Mouse (Mus musculus): Measurements from ENCODE around the gene Myf5.

Gene Myf5

DNA sequence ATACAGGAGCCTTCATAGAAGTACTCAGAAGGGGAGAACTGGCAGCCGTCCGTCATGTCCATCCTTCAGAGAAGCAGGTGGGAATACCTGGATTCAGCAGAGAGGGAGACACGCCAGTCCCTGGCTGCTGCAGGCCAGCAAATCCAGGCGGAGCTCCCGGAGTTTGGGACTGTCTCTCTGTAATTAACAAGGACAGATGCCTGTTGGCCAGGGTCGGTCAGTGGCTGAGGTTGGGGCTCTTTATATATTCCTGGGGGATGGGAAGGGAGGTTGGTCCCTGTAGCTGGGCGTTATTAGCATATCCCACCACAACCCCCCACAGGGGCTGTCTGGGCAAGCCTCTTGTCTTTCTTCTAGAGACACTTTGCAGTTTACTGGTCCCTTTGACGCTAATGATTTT lies at the start of gene Myf5:
Gene Myf5, minus strand, starts transcription at position 265 of the 400 bp plus-strand sequence.
- no peak for DNase-seq (ENCODE audit: low spot score)

DNA sequence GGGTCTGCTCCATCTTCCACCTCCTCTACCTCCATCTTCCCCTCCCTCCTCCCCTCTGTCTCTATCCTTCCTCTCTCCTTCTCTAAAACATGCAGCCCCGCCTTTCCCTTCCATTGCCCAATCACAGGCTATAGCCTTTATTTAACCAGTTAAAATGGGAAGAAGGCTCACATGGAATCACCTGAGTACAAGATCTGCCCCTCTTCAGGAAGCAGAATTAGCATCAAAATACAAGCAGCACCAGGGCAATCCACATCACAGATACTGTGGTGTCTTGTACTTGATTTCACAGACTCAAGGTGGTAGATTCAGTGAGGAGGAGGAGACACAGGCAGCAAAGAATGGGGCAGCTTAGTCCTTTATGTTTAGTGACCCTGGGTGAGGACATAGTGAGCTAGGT lies 42.8 kb upstream of the Myf5 start:
- DNase-seq (ENCODE audit: low spot score), result no peak

DNA sequence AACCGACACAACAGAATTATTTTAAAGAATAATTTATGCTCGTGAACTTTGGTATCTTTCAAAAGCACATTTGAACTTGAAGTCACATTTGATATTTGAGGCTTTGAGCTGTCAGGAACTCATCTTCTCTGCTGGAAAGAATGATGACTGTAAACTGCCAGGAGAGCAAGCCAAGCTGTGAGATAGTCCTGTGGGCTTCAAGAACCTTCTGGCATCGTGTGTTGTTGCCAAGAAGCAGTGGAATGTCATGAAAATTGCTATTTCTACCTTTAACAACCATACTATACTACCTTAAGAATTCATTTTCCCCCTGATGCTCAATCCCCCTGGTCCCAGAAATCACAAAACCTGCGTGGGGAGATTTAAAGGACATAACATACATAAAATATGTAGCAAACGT lies 33.3 kb upstream of the Myf5 start:
- no peak for DNase-seq (ENCODE audit: low spot score)

DNA sequence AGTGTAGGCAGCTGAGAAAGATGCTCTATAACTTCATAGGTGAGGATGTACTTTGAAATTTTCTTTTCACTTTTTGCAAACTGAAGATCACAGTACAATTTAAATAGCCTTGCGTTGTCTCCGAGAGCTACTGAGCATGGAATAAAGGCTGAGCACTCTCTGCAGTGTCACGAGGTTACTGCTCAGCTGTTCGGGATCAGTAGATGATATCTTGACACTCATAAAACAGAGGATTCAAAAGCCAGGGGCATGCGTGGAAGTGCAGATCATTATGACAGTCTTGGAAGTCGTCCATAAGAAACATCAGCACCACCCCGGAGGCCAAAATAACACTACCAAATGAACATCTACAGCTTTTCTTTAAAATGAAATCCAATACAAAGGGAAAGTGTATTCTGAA lies 30.7 kb upstream of the Myf5 start:
- DNase-seq (ENCODE audit: low spot score), result no peak

DNA sequence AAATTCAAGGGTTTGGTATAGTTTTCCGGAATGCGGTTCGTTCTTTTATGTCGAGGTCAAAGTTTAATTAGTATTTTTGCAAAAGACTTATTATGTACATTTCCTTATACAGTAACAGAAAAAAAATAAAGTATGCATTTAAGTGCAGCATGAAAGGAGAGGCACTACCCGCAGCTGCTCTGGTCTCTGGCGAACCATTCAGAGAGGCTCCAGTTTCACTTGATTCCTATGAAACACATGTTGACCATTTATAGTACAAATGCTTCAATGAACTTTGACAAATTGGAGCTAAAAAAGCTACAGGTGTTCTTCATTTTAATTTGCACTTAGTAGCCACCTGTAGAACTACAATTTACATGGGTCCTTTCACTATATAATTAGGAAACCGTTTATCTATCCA lies 28.8 kb upstream of the Myf5 start:
- DNase-seq (ENCODE audit: low spot score), result no peak

DNA sequence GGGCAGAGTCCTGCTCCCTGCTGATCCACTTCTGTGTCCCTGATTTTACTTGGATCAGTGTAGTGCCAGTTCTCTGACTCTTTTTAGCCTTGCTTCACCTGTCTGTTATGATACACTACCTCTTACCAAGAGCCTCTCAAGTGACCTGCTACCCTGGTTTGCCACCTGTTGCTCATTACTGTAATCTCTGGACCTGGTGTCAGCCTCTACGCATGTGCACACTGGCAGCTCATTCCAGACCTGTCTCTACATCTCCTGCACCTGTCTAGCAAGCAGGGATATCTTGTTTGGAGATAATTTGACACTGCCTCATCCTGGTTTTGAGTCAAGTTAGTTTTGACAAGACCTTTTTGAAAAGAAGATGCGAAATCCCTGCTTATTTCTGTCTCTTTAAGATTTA lies 20.5 kb upstream of the Myf5 start:
- no peak for DNase-seq (ENCODE audit: low spot score)

DNA sequence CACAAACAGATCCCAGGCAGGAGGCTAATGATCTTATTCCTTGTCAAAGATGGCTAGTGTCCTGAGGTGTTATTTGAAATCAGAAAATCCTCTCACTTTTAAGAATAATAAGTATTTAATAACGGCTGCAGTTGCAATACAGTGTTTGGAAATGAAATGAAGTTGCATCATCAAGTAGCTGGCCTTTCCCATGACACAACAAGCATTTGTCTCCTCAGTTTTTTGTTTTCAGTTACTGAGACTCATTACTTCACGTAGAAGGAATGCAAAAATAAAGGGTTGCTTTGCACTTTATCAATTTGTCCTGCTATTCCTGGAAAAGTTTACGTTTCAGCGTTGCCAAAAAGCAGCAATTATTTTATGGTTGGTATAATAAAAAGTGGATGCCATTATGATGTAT lies 17.5 kb upstream of the Myf5 start:
- no peak for DNase-seq (ENCODE audit: low spot score)

DNA sequence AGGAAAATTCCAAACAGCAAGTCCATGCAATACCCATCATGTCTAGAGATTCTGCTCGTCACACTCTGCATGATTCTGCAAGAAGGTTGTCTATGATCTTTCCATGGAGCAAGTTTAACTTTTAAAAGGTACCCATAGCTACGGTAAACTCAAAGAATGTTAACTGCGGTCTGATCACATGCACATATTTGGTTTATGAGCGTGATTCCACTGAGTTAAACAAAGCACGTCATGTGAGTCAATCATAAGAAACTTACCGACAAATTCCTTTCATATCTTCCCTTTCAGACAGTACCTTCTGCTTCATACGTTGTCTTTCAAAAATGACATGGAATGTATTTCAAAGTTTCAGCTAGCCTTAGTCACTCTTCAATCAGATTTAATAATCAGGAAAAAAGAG lies 16.3 kb upstream of the Myf5 start:
- DNase-seq (ENCODE audit: low spot score), result no peak

DNA sequence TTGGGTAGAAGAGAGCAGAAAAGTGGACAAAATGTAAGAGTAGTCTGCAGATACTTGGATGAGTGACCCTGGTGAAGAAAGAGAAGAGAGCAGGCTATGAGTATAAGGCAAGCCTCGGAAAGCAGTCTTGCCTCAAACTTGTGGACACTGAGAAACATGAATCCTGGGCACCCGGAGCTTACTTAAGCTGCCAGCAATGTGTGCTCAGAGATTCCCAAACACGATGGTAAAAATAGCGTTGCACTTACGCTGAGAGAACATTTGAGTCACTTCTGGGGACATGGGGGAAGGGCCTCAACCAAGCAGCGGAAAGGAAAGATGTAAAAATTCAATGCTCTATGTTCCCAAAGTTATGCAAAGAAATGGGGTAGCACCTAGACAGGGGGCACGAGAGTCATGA lies 13.7 kb upstream of the Myf5 start:
- no peak for DNase-seq (ENCODE audit: low spot score)

DNA sequence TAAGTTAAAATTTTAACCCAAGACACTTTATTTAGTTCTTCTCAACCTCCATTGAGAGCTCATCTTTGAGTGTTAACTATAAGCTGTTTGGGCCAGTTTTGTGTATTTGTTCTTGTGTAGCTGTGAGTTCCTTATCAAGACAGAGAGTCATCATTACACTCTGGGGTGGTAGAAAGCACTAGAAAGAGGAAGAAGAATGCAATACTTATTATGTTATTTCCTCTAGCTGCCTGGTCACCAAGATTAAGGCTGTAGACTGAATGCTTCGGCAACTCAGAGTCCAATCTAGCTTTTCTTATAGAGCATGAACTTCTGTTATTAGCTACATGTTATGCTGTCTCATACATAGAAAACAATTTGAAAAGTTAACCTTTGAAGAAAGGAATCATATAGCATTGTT lies 10.5 kb upstream of the Myf5 start:
- no peak for DNase-seq (ENCODE audit: low spot score)

DNA sequence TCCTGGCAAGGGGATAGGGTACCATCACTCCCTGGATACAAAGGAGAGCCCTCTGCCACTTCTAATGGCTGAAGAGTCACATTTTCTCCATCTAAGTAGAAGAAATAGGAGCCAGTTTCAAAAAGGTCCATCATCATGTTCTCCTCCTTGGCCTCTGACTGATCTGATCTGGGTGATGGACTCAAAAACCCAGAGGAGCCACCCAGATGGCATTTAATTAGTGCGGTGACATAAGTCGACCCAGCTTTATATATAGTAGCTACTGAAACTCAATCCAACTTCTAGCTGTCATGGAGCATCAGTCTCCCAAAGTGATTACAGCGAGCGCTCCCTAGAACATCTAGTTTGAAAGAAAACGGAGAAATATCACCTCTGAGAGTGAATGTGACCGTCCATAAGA lies 8.6 kb upstream of the Myf5 start, which contains the start of gene Myf6:
Gene Myf6, minus strand, starts transcription at position 170 of the 400 bp plus-strand sequence.
- no peak for DNase-seq (ENCODE audit: low spot score)

DNA sequence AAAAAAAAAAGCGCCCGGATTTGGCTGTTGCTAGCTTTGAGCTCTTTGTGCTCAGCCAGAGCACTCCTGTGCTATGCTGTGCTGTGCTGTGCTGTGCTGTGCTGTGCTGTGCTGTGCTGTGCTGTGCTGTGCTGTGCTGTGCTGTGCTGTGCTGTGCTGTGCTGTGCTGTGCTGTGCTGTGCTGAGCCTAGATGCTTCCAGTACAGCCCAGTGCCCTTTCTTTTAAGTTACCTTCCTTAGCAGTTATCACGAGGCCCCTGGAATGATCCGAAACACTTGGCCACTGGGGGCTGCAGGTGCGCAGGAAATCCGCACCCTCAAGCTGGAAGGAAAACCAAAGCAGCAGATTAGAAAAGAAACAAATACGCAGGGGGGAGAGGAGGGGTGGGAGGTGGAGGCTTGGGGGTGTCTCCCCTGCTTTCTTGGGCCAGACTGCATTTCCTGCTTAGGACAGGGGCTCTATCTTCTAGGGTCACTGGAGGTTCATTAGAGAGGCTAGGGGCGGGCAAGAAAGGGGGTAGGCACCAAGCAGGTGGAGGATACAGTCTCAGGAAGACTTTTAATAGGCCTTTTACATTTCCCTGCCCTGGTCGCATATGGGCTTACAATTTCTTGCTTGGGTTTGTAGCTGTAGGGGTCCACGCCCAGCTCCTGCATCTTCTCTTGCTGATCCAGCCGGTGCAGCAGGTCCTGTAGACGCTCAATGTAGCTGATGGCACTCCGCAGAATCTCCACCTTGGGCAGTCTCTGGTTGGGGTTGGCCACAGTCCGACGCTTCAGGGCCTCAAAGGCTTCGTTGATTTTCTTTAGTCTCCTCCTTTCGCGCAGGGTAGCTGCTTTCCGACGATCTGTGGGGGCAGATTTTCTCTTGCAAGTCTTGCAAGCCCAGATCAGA lies 7.9 kb upstream of the Myf5 start:
- no peak for DNase-seq (ENCODE audit: low spot score)

DNA sequence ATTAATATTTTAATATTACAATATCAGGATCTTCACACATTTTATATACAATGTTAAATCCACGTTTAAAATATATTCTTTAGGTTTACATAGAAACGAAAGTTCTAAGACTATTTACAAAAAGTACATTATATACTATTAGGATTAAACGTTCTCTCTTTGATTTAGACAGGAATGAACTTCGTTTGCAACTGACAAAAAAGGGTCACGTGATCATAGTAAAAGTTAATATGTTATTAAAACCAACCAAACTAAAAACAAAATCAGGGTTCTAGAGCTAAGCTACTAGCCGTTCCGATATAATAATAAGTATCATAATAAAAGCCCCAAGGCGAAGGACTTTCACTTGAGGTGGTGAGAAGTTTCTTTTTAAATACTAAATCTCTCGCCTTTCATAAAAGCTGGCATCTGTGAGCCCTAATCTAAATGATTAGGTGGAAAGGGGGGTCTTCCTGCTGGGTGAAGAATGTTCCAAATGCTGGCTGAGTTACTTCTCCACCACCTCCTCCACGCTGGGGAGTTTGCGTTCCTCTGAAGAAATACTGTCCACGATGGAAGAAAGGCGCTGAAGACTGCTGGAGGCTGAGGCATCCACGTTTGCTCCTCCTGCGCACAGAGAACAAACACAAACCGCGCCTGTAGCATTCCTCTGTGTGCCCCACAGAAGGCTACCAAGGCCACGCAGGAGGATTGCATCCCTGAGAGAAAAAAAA lies 7.1 kb upstream of the Myf5 start:
- DNase-seq (ENCODE audit: low spot score), result peak; percentile 17

DNA sequence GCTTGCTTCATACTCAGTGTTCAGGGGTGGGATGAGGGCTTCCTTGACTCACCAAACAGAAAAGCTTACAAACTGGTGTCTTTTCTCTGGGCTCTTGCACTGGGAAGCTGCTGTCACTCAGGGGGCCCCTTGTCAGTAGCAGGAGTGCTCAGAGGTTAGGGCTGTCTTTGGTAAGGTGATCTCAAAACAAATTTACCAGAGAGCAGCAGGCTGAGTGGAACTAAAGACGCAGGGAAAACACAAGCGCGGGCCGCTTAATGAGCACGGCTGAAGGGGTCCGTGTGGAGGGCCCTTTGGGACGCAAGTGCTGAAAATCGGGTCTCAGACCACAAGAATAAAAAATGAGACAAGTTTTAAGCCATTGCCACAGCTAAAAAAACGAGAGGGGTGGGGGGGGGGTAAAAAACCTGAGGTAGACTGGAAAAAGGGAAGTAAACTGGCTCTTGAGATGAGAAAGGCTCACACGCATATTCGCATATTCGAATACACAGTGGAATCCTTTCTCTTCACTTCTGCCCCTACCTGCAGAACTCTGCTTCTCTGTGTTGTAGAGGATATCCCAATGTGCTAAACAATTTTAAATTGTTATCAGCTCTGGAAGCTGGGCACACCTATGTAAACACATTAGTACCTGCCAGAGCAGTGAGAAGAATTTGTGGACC lies 2.9 kb upstream of the Myf5 start:
- peak; percentile 34 for DNase-seq (ENCODE audit: low spot score)

DNA sequence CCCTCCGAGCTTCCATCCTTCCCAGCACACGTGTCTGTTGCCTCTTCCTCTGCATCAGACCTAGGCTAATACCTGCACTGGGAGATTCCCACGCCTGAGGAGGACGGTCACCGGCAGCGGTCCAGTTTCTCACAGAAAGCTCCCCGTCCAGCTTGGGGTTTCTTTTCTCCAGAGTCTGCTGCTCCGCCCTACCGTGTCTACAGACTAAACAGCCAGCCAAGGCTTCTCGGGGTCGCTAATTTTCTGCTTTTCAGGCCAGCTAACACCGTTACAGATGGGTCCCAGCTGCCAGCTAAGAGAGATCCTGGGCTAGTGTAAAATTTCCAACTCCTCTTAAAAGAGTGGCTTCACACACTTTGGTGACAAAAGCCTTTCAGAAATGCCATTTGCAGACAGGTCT lies 836 bp upstream of the Myf5 start:
- DNase-seq (ENCODE audit: low spot score), result peak; percentile 17

DNA sequence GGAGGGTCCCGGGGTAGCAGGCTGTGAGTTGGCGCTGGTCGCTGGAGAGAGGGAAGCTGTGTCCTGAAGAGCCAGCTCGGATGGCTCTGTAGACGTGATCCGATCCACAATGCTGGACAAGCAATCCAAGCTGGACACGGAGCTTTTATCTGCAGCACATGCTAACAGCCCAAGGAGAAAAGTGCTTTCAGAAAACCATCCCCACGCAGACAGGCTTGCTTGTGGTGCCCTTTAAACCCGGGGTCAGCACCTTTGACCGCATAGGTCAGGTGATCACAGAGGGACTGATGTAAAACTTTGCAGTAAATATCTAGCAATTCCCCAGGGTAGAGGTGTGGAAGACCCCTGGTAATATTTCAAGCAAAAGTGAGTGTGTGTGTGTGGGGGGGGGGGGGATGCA lies 1.9 kb downstream of the Myf5 start:
- DNase-seq (ENCODE audit: low spot score), result peak; percentile 75

DNA sequence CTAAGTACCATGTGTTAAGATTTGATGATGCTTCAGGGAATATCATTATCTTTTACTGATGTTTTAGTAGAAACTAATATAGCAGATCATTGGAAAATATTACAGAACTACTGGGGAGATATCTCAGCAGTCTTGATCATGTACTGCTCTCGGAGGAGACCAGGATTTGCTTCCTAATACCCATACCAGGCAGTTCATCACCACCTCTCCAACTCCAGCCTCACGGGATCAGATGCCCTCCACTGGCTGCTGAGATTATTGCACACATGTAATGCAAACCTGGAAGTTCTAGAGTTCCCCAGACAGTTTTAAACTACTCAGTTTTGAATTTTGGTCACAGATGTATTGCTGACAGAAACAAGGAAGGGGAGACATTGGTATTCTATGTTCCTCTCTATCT lies 12.4 kb downstream of the Myf5 start:
- no peak for DNase-seq (ENCODE audit: low spot score)

DNA sequence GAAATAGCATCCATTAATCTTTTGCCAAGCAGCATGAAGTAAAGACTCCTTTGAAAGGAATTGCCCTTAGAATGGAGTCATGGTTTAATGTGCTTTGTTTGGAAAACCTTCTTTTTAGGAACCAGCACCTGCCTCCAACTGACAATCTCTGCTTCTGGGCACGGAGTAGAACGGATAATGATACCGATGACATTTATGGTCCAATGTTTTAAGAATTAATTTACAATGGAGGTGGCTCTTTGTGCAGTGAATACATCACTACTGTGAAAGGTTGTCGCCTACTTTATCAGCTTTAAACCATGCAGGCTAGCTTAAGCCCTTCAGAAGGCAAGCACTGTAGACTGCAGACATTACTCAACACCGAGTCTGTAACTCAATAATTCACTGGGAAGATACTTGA lies 14.2 kb downstream of the Myf5 start:
- DNase-seq (ENCODE audit: low spot score), result no peak

DNA sequence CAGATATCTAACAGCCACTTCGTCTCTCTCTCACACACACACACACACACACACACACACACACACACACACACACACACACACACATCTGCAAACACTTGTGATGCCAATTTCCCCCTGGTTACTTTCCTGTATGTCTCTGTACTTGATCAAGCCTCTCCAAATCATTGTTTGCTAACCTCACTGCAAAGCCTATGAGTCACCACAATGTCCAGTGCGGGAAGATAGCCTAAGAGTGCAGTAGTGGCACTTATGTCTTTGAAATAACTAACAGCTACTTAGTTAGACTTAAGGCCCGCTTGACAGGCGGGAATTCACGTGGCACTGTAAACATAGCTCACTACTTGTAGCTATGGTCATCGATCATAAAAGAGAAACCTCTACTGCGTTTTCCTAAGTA lies 18.1 kb downstream of the Myf5 start:
- DNase-seq (ENCODE audit: low spot score), result no peak

DNA sequence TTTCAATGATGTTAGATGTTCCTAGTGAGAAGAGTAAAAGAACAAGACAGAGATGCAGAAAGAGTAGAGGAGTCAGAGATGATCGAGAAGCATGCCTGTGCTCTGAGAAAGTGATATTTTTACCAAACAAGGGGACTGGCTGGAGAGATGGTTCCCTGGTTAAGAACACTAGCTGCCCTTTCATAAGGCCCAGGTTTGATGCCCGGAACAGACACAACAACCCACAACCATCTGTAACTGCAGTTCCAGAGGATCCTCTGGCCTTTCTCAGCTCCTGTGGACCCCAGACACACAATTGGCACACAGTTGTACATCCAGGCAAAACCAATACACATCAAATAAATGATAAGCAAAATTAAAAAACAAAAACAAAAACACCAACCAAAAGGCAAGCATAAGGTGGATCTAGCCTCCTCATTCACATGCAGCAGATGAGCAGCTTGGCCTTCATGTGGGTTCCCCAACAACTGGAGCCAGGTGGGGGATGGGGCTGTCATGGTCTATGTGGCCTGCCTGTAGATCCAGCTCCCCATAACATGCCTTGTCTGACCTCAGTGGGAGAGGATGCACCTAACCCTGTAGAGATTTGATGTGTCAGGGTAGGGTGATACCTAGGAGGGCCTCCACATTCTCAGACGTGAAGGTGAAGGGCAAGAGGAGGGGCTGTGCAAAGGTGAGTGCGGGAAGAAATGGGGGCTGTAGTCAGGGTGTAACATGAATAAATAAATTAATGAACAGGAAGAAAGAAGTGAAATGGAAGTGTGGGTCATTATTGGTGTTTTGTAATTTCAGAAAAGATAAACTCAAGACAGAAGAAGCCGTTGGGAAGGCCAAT lies 36.2 kb downstream of the Myf5 start:
- DNase-seq (ENCODE audit: low spot score), result no peak

DNA sequence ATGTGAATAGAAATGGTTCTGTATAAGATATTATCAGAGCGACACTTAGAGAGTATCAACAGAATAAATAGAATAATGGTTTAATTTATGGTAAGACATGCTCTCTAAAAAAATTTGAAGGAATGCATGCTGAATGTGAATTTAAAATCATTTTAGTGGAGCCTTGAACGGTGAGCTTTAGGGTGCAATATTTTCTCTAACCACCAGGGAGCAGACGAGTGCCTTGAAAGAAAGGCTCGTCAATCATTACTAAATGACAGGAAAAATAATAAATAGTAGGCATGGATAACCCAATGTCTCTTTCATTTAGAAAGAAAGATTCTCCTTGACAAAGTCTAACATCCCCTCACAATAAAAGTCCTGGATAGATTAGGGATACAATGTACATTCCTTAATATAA lies 43.2 kb downstream of the Myf5 start:
- DNase-seq (ENCODE audit: low spot score), result peak; percentile 12

DNA sequence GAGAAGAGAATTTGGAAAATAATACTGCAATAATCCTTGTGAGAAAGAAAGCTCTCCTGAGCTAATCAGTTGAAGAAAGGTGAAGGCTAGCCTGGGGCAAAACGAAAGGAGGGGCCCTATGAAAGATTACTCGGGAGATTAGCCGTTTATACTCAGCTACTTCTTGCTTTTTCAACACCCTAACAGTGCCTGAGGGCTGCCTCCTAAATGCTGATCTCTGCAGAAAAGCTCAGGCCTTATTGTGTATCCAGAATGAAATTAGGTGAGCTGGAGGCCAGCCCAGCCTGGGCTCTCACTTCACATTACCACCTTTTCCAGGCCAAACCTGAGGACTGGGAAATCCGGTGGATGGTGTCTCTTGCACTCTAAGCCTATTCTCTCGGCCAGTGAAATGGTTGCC lies 49.0 kb downstream of the Myf5 start:
- DNase-seq (ENCODE audit: low spot score), result no peak

All from embryo, embryonic 10 days (tissue).